Mouse (Mus musculus): Measurements from ENCODE around the gene Pxn. TPM values are rescaled to one million over a fixed set of nuclear protein-coding genes. Genes with fewer than 3 reads are reported as not detected.

Pxn gene
- polyA plus RNA-seq, 1 experiment, result 46.8 TPM

GRCm38 (mm10) chr5:115484996-115485395 lies 21.5 kb upstream of the Pxn start:
- no peaks in the 10 kb centered on the region for H3K79me3 ChIP-seq (ENCODE audit: low read depth)
- H3ac ChIP-seq (ENCODE audit: control insufficient read depth, insufficient read length, low read depth), result no peak overlapping the region
- H3K36me3 ChIP-seq (ENCODE audit: control insufficient read depth, insufficient read depth), result peaks cover 11% of the 10 kb centered on the region
- TF ChIP-seq MAX (IDR thresholded peaks at IDR 0.05), result no peak
- TF ChIP-seq MYOD1 (IDR thresholded peaks at IDR 0.05; ENCODE audit: control insufficient read depth, insufficient read length, low read depth), result no peak
- no peak for TF ChIP-seq FOSL1 (IDR thresholded peaks at IDR 0.05; ENCODE audit: insufficient read depth, low read length, poor library complexity, severe bottlenecking)
- TF ChIP-seq USF1 (IDR thresholded peaks at IDR 0.05; ENCODE audit: low read depth), result no peak
- no peaks in the 10 kb centered on the region for H3K27me3 ChIP-seq (ENCODE audit: control insufficient read depth, insufficient read depth, insufficient read length)
- no peaks in the 10 kb centered on the region for H3K79me2 ChIP-seq (ENCODE audit: control insufficient read depth, insufficient read depth)
- H3K4me3 ChIP-seq (ENCODE audit: insufficient read depth, poor library complexity, severe bottlenecking), result no peak overlapping the region

GRCm38 (mm10) chr5:115485489-115486205 lies 20.8 kb upstream of the Pxn start:
- Histone ChIP-seq H3K79me3 (ENCODE audit: low read depth) (no peaks in the 10 kb centered on the region), H3K27me3 (ENCODE audit: control insufficient read depth, insufficient read depth, insufficient read length) (no peaks in the 10 kb centered on the region), H3K79me2 (ENCODE audit: control insufficient read depth, insufficient read depth) (no peaks in the 10 kb centered on the region), H3ac (ENCODE audit: control insufficient read depth, insufficient read length, low read depth) (no peak overlapping the region), H3K36me3 (ENCODE audit: control insufficient read depth, insufficient read depth) (peaks cover 10% of the 10 kb centered on the region), H3K4me3 (ENCODE audit: insufficient read depth, poor library complexity, severe bottlenecking) (no peak overlapping the region)
- TF ChIP-seq USF1 (IDR thresholded peaks at IDR 0.05; ENCODE audit: low read depth), result no peak

- H3K4me3 ChIP-seq (ENCODE audit: insufficient read depth, poor library complexity, severe bottlenecking), result no peak overlapping the region
- TF ChIP-seq USF1 (IDR thresholded peaks at IDR 0.05; ENCODE audit: low read depth) (no peak), CTCF (IDR thresholded peaks at IDR 0.05; ENCODE audit: control insufficient read depth, insufficient read depth, insufficient read length) (no peak), MYOD1 (IDR thresholded peaks at IDR 0.05; ENCODE audit: control insufficient read depth, insufficient read length, low read depth) (no peak), MAX (IDR thresholded peaks at IDR 0.05) (no peak), FOSL1 (IDR thresholded peaks at IDR 0.05; ENCODE audit: insufficient read depth, low read length, poor library complexity, severe bottlenecking) (no peak), MYOG (IDR thresholded peaks at IDR 0.05; ENCODE audit: control insufficient read depth, extremely low read depth, insufficient read length) (no peak), CEBPB (IDR thresholded peaks at IDR 0.05; ENCODE audit: low read depth) (no peak)
- no peaks in the 10 kb centered on the region for H3K79me3 ChIP-seq (ENCODE audit: low read depth)
- no peaks in the 10 kb centered on the region for H3K27me3 ChIP-seq (ENCODE audit: control insufficient read depth, insufficient read depth, insufficient read length)
- H3K79me2 ChIP-seq (ENCODE audit: control insufficient read depth, insufficient read depth), result no peaks in the 10 kb centered on the region
- H3K36me3 ChIP-seq (ENCODE audit: control insufficient read depth, insufficient read depth), result peaks cover 6% of the 10 kb centered on the region
- H3ac ChIP-seq (ENCODE audit: control insufficient read depth, insufficient read length, low read depth), result no peak overlapping the region
Measured at GRCm38 (mm10) chr5:115486726-115487125, 19.8 kb upstream of the Pxn start.

- no peak for TF ChIP-seq MAX (IDR thresholded peaks at IDR 0.05)
- TF ChIP-seq CEBPB (IDR thresholded peaks at IDR 0.05; ENCODE audit: low read depth), result no peak
- TF ChIP-seq FOSL1 (IDR thresholded peaks at IDR 0.05; ENCODE audit: insufficient read depth, low read length, poor library complexity, severe bottlenecking), result no peak
- TF ChIP-seq MYOD1 (IDR thresholded peaks at IDR 0.05; ENCODE audit: control insufficient read depth, insufficient read length, low read depth), result no peak
- TF ChIP-seq MYOG (IDR thresholded peaks at IDR 0.05; ENCODE audit: control insufficient read depth, extremely low read depth, insufficient read length), result no peak
- no peak for TF ChIP-seq CTCF (IDR thresholded peaks at IDR 0.05; ENCODE audit: control insufficient read depth, insufficient read depth, insufficient read length)
- no peak for TF ChIP-seq USF1 (IDR thresholded peaks at IDR 0.05; ENCODE audit: low read depth)
- H3K4me3 ChIP-seq (ENCODE audit: insufficient read depth, poor library complexity, severe bottlenecking), result no peak overlapping the region
- peaks cover 3% of the 10 kb centered on the region for H3K36me3 ChIP-seq (ENCODE audit: control insufficient read depth, insufficient read depth)
- H3K79me2 ChIP-seq (ENCODE audit: control insufficient read depth, insufficient read depth), result no peaks in the 10 kb centered on the region
- H3K79me3 ChIP-seq (ENCODE audit: low read depth), result no peaks in the 10 kb centered on the region
- H3ac ChIP-seq (ENCODE audit: control insufficient read depth, insufficient read length, low read depth), result no peak overlapping the region
- no peaks in the 10 kb centered on the region for H3K27me3 ChIP-seq (ENCODE audit: control insufficient read depth, insufficient read depth, insufficient read length)
Measured at GRCm38 (mm10) chr5:115487353-115487752, 19.1 kb upstream of the Pxn start.

GRCm38 (mm10) chr5:115487942-115488580 lies 18.4 kb upstream of the Pxn start:
- TF ChIP-seq FOSL1 (IDR thresholded peaks at IDR 0.05; ENCODE audit: insufficient read depth, low read length, poor library complexity, severe bottlenecking), result no peak
- no peak for TF ChIP-seq USF1 (IDR thresholded peaks at IDR 0.05; ENCODE audit: low read depth)
- no peak for TF ChIP-seq MYOD1 (IDR thresholded peaks at IDR 0.05; ENCODE audit: control insufficient read depth, insufficient read length, low read depth)
- no peak for TF ChIP-seq CEBPB (IDR thresholded peaks at IDR 0.05; ENCODE audit: low read depth)
- no peak for TF ChIP-seq MAX (IDR thresholded peaks at IDR 0.05)
- TF ChIP-seq CTCF (IDR thresholded peaks at IDR 0.05; ENCODE audit: control insufficient read depth, insufficient read depth, insufficient read length), result no peak
- no peak for TF ChIP-seq MYOG (IDR thresholded peaks at IDR 0.05; ENCODE audit: control insufficient read depth, extremely low read depth, insufficient read length)
- H3K79me3 ChIP-seq (ENCODE audit: low read depth), result no peaks in the 10 kb centered on the region
- no peaks in the 10 kb centered on the region for H3K79me2 ChIP-seq (ENCODE audit: control insufficient read depth, insufficient read depth)
- H3K27me3 ChIP-seq (ENCODE audit: control insufficient read depth, insufficient read depth, insufficient read length), result no peaks in the 10 kb centered on the region
- no peaks in the 10 kb centered on the region for H3K36me3 ChIP-seq (ENCODE audit: control insufficient read depth, insufficient read depth)
- no peak overlapping the region for H3ac ChIP-seq (ENCODE audit: control insufficient read depth, insufficient read length, low read depth)
- no peak overlapping the region for H3K4me3 ChIP-seq (ENCODE audit: insufficient read depth, poor library complexity, severe bottlenecking)
